In genomic region chr16:22264962-22265848, GRCm38 (mm10) we compare ENCODE assay signal across 8 mouse cellular contexts. TPM values are rescaled to one million over a fixed set of nuclear protein-coding genes. Genes with fewer than 3 reads are reported as not detected.
A peak's percentile ranks its signal among the peaks of the same experiment; 100 is the strongest.
DNase-seq lines count a peak whose midpoint lies in the region; ATAC-seq and TF ChIP-seq lines count a peak whose summit lies in the region.

No protein-coding gene starts in this region.

- no peaks in the 10 kb centered on the region for H3K4me1 ChIP-seq in forebrain, embryonic 11.5 days (replicated peaks; ENCODE audit: control insufficient read depth, insufficient read depth, low read length)
- peaks cover 14% of the 10 kb centered on the region for H3K4me1 ChIP-seq in heart, embryonic 16.5 days (ENCODE audit: control insufficient read depth, insufficient read depth, low read length)
- H3K4me1 ChIP-seq in liver, embryonic 15.5 days (replicated peaks) = peaks cover 35% of the 10 kb centered on the region
- H3K4me1 ChIP-seq in neural tube, embryonic 12.5 days = peaks cover 9% of the 10 kb centered on the region
- H3K4me1 ChIP-seq in stomach, postnatal 0 days (replicated peaks; ENCODE audit: control insufficient read depth, insufficient read depth) = no peaks in the 10 kb centered on the region; the same call in none of the 2 replicates

- no peaks in the 10 kb centered on the region for H3K27me3 ChIP-seq in forebrain, embryonic 11.5 days (ENCODE audit: control insufficient read depth, insufficient read depth, low read length)
- no peaks in the 10 kb centered on the region for H3K27me3 ChIP-seq in heart, embryonic 16.5 days (ENCODE audit: control insufficient read depth, insufficient read depth, low read length)
- H3K27me3 ChIP-seq in liver, embryonic 15.5 days = no peaks in the 10 kb centered on the region
- H3K27me3 ChIP-seq in neural tube, embryonic 12.5 days (replicated peaks) = no peaks in the 10 kb centered on the region
- H3K27me3 ChIP-seq in stomach, postnatal 0 days (ENCODE audit: control insufficient read depth, insufficient read depth, low read length) = no peaks in the 10 kb centered on the region

- no peak for TF ChIP-seq EP300 in stomach, postnatal 0 days (optimal IDR thresholded peaks at IDR 0.05)

- H3K4me2 ChIP-seq in forebrain, embryonic 11.5 days (ENCODE audit: low read depth, low read length, severe bottlenecking) = peak overlapping the region; percentile 58
- H3K4me2 ChIP-seq in heart, embryonic 16.5 days (ENCODE audit: low read depth, low read length) = peak overlapping the region; percentile 94
- H3K4me2 ChIP-seq in liver, embryonic 15.5 days = peak overlapping the region; percentile 79
- peak overlapping the region; percentile 91 for H3K4me2 ChIP-seq in neural tube, embryonic 12.5 days (replicated peaks)
- H3K4me2 ChIP-seq in stomach, postnatal 0 days (replicated peaks; ENCODE audit: low read depth) = peak overlapping the region; percentile 79

- DNase-seq in CD8-positive naive resting alpha-beta T cell, adult 2 months (ENCODE audit: low read depth in 2 of 2, low spot score in 2 of 2) = peak; percentile 71 to 75
- peak; percentile 68 for DNase-seq in c-Kit-positive CD71-negative TER-119-negative erythroid progenitor cells, embryonic 14.5 days (ENCODE audit: low read depth)
- peak; percentile 91 for DNase-seq in forebrain, embryonic 11.5 days (ENCODE audit: low spot score)
- peak; percentile 85 to 95 for DNase-seq in kidney, postnatal 36 days
- DNase-seq in stomach, postnatal 0 days (ENCODE audit: low spot score) = peak; percentile 92

- ATAC-seq in forebrain, embryonic 11.5 days (replicated peaks; ENCODE audit: low FRiP score) = peak; percentile 79
- ATAC-seq in heart, embryonic 16.5 days (replicated peaks; ENCODE audit: extremely low read depth, insufficient read depth, low FRiP score) = peak; percentile 74
- peak; percentile 57 for ATAC-seq in liver, embryonic 15.5 days (ENCODE audit: insufficient read depth)
- ATAC-seq in neural tube, embryonic 12.5 days (ENCODE audit: low FRiP score, low read depth) = peak; percentile 82
- ATAC-seq in stomach, postnatal 0 days (ENCODE audit: low FRiP score, low TSS enrichment) = peak; percentile 66

- peak overlapping the region; percentile 98 for H3K4me3 ChIP-seq in forebrain, embryonic 11.5 days (ENCODE audit: low read depth, low read length)
- peak overlapping the region; percentile 99 for H3K4me3 ChIP-seq in heart, embryonic 16.5 days (ENCODE audit: low read length)
- peak overlapping the region; percentile 79 for H3K4me3 ChIP-seq in liver, embryonic 15.5 days (replicated peaks)
- peak overlapping the region; percentile 78 for H3K4me3 ChIP-seq in neural tube, embryonic 12.5 days
- peak overlapping the region; percentile 95 for H3K4me3 ChIP-seq in stomach, postnatal 0 days (ENCODE audit: low read depth, low read length)

- H3K36me3 ChIP-seq in forebrain, embryonic 11.5 days (ENCODE audit: control insufficient read depth, insufficient read depth, low read length) = no peaks in the 10 kb centered on the region
- no peaks in the 10 kb centered on the region for H3K36me3 ChIP-seq in heart, embryonic 16.5 days (ENCODE audit: control insufficient read depth, insufficient read depth)
- 0 out of 2 replicates have a peak, but pooled peaks cover 4% of the 10 kb centered on the region for H3K36me3 ChIP-seq in liver, embryonic 15.5 days (replicated peaks)
- H3K36me3 ChIP-seq in neural tube, embryonic 12.5 days = no peaks in the 10 kb centered on the region
- H3K36me3 ChIP-seq in stomach, postnatal 0 days (ENCODE audit: control insufficient read depth, insufficient read depth, low read length) = no peaks in the 10 kb centered on the region

- H3K27ac ChIP-seq in forebrain, embryonic 11.5 days (ENCODE audit: low read depth, low read length) = peak overlapping the region; percentile 94
- H3K27ac ChIP-seq in heart, embryonic 16.5 days (ENCODE audit: low read length) = peak overlapping the region; percentile 98
- H3K27ac ChIP-seq in liver, embryonic 15.5 days (replicated peaks) = peak overlapping the region; percentile 94
- peak overlapping the region; percentile 97 for H3K27ac ChIP-seq in neural tube, embryonic 12.5 days
- H3K27ac ChIP-seq in stomach, postnatal 0 days (replicated peaks) = peak overlapping the region; percentile 98

- peak overlapping the region; percentile 99 for H3K9ac ChIP-seq in forebrain, embryonic 11.5 days (ENCODE audit: low read length)
- H3K9ac ChIP-seq in heart, embryonic 16.5 days (ENCODE audit: low read length) = peak overlapping the region; percentile 98
- peak overlapping the region; percentile 95 for H3K9ac ChIP-seq in liver, embryonic 15.5 days
- H3K9ac ChIP-seq in neural tube, embryonic 12.5 days = peak overlapping the region; percentile 94
- H3K9ac ChIP-seq in stomach, postnatal 0 days (ENCODE audit: low read length) = peak overlapping the region; percentile 95

- 0 out of 2 replicates have a peak, but pooled peaks have one; percentile 1 for TF ChIP-seq CTCF in stomach, postnatal 0 days (IDR thresholded peaks at IDR 0.05; ENCODE audit: low read depth)

- under 1% methylated on average over 76 of the region's 81 CpGs for WGBS in forebrain, embryonic 11.5 days
- WGBS in heart, embryonic 16.5 days = under 1% methylated on average over 74 of the region's 81 CpGs
- under 1% methylated on average over 80 of the region's 81 CpGs for WGBS in liver, embryonic 15.5 days (ENCODE audit: insufficient replicate concordance)
- under 1% methylated on average over 80 of the region's 81 CpGs for WGBS in neural tube, embryonic 12.5 days
- WGBS in stomach, postnatal 0 days = under 1% methylated on average over 74 of the region's 81 CpGs

- H3K9me3 ChIP-seq in forebrain, embryonic 11.5 days (ENCODE audit: control insufficient read depth, low read length) = no peaks in the 10 kb centered on the region; the same call in 1 of the 2 replicates
- H3K9me3 ChIP-seq in heart, embryonic 16.5 days (replicated peaks; ENCODE audit: control insufficient read depth, low read length) = no peaks in the 10 kb centered on the region
- H3K9me3 ChIP-seq in liver, embryonic 15.5 days (replicated peaks) = no peaks in the 10 kb centered on the region
- H3K9me3 ChIP-seq in neural tube, embryonic 12.5 days = no peaks in the 10 kb centered on the region
- no peaks in the 10 kb centered on the region for H3K9me3 ChIP-seq in stomach, postnatal 0 days (ENCODE audit: control insufficient read depth, low read length)

RNA-seq across cellular contexts. Expression of gene Tra2b, which starts 0.6 kb away (rescaled TPM):
- polyA plus RNA-seq in forebrain, embryonic 11.5 days (2014; fragmentation: Nextera tagmentation; extraction: Ambion mirVana) = 484 and 514 TPM in 2 replicates
- polyA plus RNA-seq in heart, embryonic 16.5 days (2015; fragmentation: Nextera tagmentation; extraction: Ambion mirVana) = 201 and 229 TPM in 2 replicates
- 138 and 140 TPM in 2 replicates for polyA plus RNA-seq in liver, embryonic 15.5 days (2015; fragmentation: Nextera tagmentation; extraction: Ambion mirVana)
- polyA plus RNA-seq in neural tube, embryonic 12.5 days (2016; fragmentation: Nextera tagmentation; extraction: Ambion mirVana) = 386 and 402 TPM in 2 replicates
- 144 and 152 TPM in 2 replicates for polyA plus RNA-seq in stomach, postnatal 0 days (2015; fragmentation: Nextera tagmentation; extraction: Ambion mirVana)

Comparison
In these comparisons a context has a peak if more than half of its experiments do, and no peak if none do; other contexts are left out.
1. Peak in every context shown above with its lines: DNase-seq, ATAC-seq, H3K4me3 ChIP-seq and H3K27ac ChIP-seq.